Comparison of ENCODE assay signal across 31 mouse cellular contexts in the genomic region with DNA sequence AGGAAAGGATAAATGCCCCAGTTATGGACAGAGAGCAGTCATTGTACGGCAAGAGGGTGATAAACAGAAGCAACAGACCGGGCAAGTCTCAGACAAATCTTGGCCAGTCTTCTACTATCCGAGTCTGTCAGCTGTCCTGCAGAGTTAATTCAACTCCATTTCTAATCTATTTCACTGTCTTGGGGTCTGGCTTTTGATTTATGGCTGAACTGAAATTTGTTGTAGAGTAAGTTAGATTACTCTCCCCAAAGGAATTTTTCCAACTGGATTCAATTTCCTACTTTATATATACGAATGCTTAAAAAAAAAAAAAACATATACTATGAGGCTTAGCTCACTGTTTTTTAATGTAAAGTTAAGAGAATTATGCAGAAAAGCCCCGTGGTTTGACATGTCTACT. TPM values are rescaled to one million over a fixed set of nuclear protein-coding genes. Genes with fewer than 3 reads are reported as not detected.
DNase-seq lines count a peak whose midpoint lies in the region; ATAC-seq and TF ChIP-seq lines count a peak whose summit lies in the region.
"Had no signal": no experiment of that assay in that cellular context is flagged by ENCODE, and none has a peak within 500 bp of the region (broad histone marks: within the 10 kb centered on the region; RNA-seq: fewer than 3 reads in every experiment).

No protein-coding gene starts in this region.

- peaks cover 50% of the 10 kb centered on the region for H3K4me1 ChIP-seq in limb, embryonic 14.5 days (ENCODE audit: control insufficient read depth, insufficient read depth, low read length)
- peaks cover 23% of the 10 kb centered on the region for H3K4me1 ChIP-seq in limb, embryonic 10.5 days
- H3K4me1 ChIP-seq in embryonic facial prominence, embryonic 14.5 days (ENCODE audit: control insufficient read depth, insufficient read depth, low read length), result peaks cover 43% of the 10 kb centered on the region

- no peak for TF ChIP-seq POLR2A in limb, embryonic 14.5 days (IDR thresholded peaks at IDR 0.05; ENCODE audit: borderline replicate concordance, extremely low read depth, insufficient read depth, insufficient read length)
- no peak for TF ChIP-seq POLR2A in myocyte (IDR thresholded peaks at IDR 0.05; ENCODE audit: insufficient read length, low read depth)

- ATAC-seq in limb, embryonic 14.5 days (ENCODE audit: low FRiP score, low read depth), result no peak
- ATAC-seq in embryonic facial prominence, embryonic 14.5 days (ENCODE audit: low read depth), result peak; percentile 44; the same call in 1 of the 2 replicates
- no peak for ATAC-seq in erythroblast, adult 5-6 weeks (replicated peaks; ENCODE audit: low FRiP score, poor library complexity, severe bottlenecking)
- ATAC-seq: activated CD4-positive, CD25-positive, alpha-beta regulatory T cell, adult 4 months; CD4-positive, CD25-positive, alpha-beta regulatory T cell, adult 4 months; forebrain, embryonic 15.5 days; hindbrain, postnatal 0 days; inflammation-experienced regulatory T-cells, adult 6 months; intestine, embryonic 16.5 days had no signal

- H3K27me3 ChIP-seq in limb, embryonic 14.5 days (ENCODE audit: control insufficient read depth, insufficient read depth, low read length), result no peaks in the 10 kb centered on the region
- H3K27me3 ChIP-seq in limb, embryonic 10.5 days (ENCODE audit: low read depth, poor library complexity, severe bottlenecking), result no peaks in the 10 kb centered on the region
- H3K27me3 ChIP-seq in embryonic facial prominence, embryonic 14.5 days (replicated peaks; ENCODE audit: control insufficient read depth, insufficient read depth, low read length), result no peaks in the 10 kb centered on the region
- H3K27me3 ChIP-seq in myocyte (ENCODE audit: control insufficient read depth, insufficient read depth, insufficient read length), result no peaks in the 10 kb centered on the region
- H3K27me3 ChIP-seq: forebrain, embryonic 12.5 days; forebrain, embryonic 15.5 days; heart, embryonic 12.5 days; heart, embryonic 15.5 days had no signal

- H3K9ac ChIP-seq in limb, embryonic 14.5 days (ENCODE audit: low read depth, low read length, severe bottlenecking), result no peak overlapping the region
- H3K9ac ChIP-seq in embryonic facial prominence, embryonic 14.5 days (ENCODE audit: low read depth, low read length), result no peak overlapping the region
- H3K9ac ChIP-seq: forebrain, embryonic 12.5 days; forebrain, embryonic 15.5 days; heart, embryonic 12.5 days; heart, embryonic 15.5 days; hindbrain, embryonic 14.5 days had no signal

- 0 out of 2 replicates have a peak overlapping the region, but pooled peaks have one; percentile 33 for H3K27ac ChIP-seq in limb, embryonic 14.5 days (replicated peaks; ENCODE audit: low read depth, low read length)
- no peak overlapping the region for H3K27ac ChIP-seq in limb, embryonic 10.5 days
- H3K27ac ChIP-seq in embryonic facial prominence, embryonic 14.5 days (replicated peaks; ENCODE audit: low read depth, low read length), result peak overlapping the region; percentile 75; the same call in 1 of the 2 replicates
- H3K27ac ChIP-seq: forebrain, embryonic 12.5 days; forebrain, embryonic 15.5 days; hindbrain, embryonic 14.5 days; hindbrain, postnatal 0 days had no signal

- H3K4me3 ChIP-seq in limb, embryonic 14.5 days (replicated peaks; ENCODE audit: low read length), result no peak overlapping the region
- H3K4me3 ChIP-seq in limb, embryonic 10.5 days, result no peak overlapping the region
- H3K4me3 ChIP-seq in embryonic facial prominence, embryonic 14.5 days (ENCODE audit: low read depth, low read length), result no peak overlapping the region
- H3K4me3 ChIP-seq in myocyte, result no peak overlapping the region
- H3K4me3 ChIP-seq: erythroblast, embryonic 14.5 days; forebrain, embryonic 12.5 days; forebrain, embryonic 15.5 days; heart, embryonic 12.5 days; heart, embryonic 15.5 days had no signal

- H3K36me3 ChIP-seq in limb, embryonic 14.5 days (ENCODE audit: control insufficient read depth, insufficient read depth, low read length), result no peaks in the 10 kb centered on the region
- no peaks in the 10 kb centered on the region for H3K36me3 ChIP-seq in limb, embryonic 10.5 days
- H3K36me3 ChIP-seq in embryonic facial prominence, embryonic 14.5 days (ENCODE audit: control insufficient read depth, insufficient read depth, low read length), result no peaks in the 10 kb centered on the region
- no peaks in the 10 kb centered on the region for H3K36me3 ChIP-seq in myocyte (ENCODE audit: control insufficient read depth, insufficient read depth)
- H3K36me3 ChIP-seq: forebrain, embryonic 12.5 days; forebrain, embryonic 15.5 days; heart, embryonic 12.5 days; heart, embryonic 15.5 days had no signal

- peak; percentile 13 to 35 for DNase-seq in cerebellum, postnatal 10 days
- no peak for DNase-seq in cerebellum, adult 9-10 months
- peak; percentile 68 for DNase-seq in limb, embryonic 14.5 days (ENCODE audit: low spot score)
- no peak for DNase-seq in limb, embryonic 10.5 days (ENCODE audit: low spot score)
- DNase-seq in embryonic facial prominence, embryonic 14.5 days (ENCODE audit: low spot score), result peak; percentile 81
- no peak for DNase-seq in spleen, adult 18-20 months
- DNase-seq: adrenal gland, adult 8-10 months; adrenal gland, postnatal 25 days; B cell, adult 2 months; cerebellum, adult 11-12 months; gastrocnemius, postnatal 10 days; gastrocnemius, postnatal 36 days; heart, adult 18-20 months; heart, postnatal 10 days; heart, postnatal 4 days; kidney, adult 18-20 months had no signal

- no peaks in the 10 kb centered on the region for H3K79me2 ChIP-seq in myocyte (ENCODE audit: control insufficient read depth, insufficient read depth)

- no peaks in the 10 kb centered on the region for H3K9me3 ChIP-seq in limb, embryonic 14.5 days (ENCODE audit: control insufficient read depth, low read length)
- H3K9me3 ChIP-seq in limb, embryonic 10.5 days (replicated peaks), result no peaks in the 10 kb centered on the region
- H3K9me3 ChIP-seq in embryonic facial prominence, embryonic 14.5 days (ENCODE audit: control insufficient read depth, low read length), result no peaks in the 10 kb centered on the region
- H3K9me3 ChIP-seq: forebrain, embryonic 12.5 days; forebrain, embryonic 15.5 days; heart, embryonic 12.5 days; heart, embryonic 15.5 days had no signal

- WGBS in limb, embryonic 14.5 days, result 40% methylated on average over 5 of the region's 5 CpGs
- WGBS in limb, embryonic 10.5 days, result 88% methylated on average over 5 of the region's 5 CpGs
- 31% methylated on average over 5 of the region's 5 CpGs for WGBS in embryonic facial prominence, embryonic 14.5 days

- no peak overlapping the region for H3K4me2 ChIP-seq in limb, embryonic 14.5 days (replicated peaks; ENCODE audit: low read depth, low read length, severe bottlenecking)
- H3K4me2 ChIP-seq in embryonic facial prominence, embryonic 14.5 days (ENCODE audit: low read depth, low read length), result 0 out of 2 replicates have a peak overlapping the region, but pooled peaks have one; percentile 4
- peak overlapping the region; percentile 65 for H3K4me2 ChIP-seq in myocyte (ENCODE audit: low read depth)
- H3K4me2 ChIP-seq: forebrain, embryonic 12.5 days; forebrain, embryonic 15.5 days; heart, embryonic 12.5 days; heart, embryonic 15.5 days; hindbrain, embryonic 14.5 days had no signal

- H3ac ChIP-seq in myocyte (ENCODE audit: control insufficient read depth, insufficient read length), result no peak overlapping the region

TF ChIP-seq in myocyte, 11 proteins besides CTCF, POLR2A, EP300 and RAD21:
- TF ChIP-seq TCF12 (IDR thresholded peaks at IDR 0.05; ENCODE audit: insufficient read depth, poor library complexity, severe bottlenecking) (no peak), TCF3 (IDR thresholded peaks at IDR 0.05; ENCODE audit: insufficient read length, low read depth) (no peak), REST (IDR thresholded peaks at IDR 0.05; ENCODE audit: insufficient read depth, insufficient read length) (no peak), POLR2AphosphoS2 (IDR thresholded peaks at IDR 0.05; ENCODE audit: insufficient read length, low read depth) (no peak), USF1 (IDR thresholded peaks at IDR 0.05; ENCODE audit: low read depth) (no peak), MYOG (IDR thresholded peaks at IDR 0.05; ENCODE audit: control insufficient read depth in 1 of 3, insufficient read depth in 1 of 3, insufficient read length in 2 of 3, low read depth in 2 of 3) (no peak), MYOD1 (IDR thresholded peaks at IDR 0.05; ENCODE audit: control insufficient read depth in 1 of 3, insufficient read length in 2 of 3, low read depth in 2 of 3) (no peak)

RNA-seq across cellular contexts. Expression of a gene that starts 56.6 kb away (rescaled TPM):
- 87.7 and 102 TPM in 2 replicates for polyA plus RNA-seq in limb, embryonic 14.5 days (2012; rRNA removed)
- 109 and 116 TPM in 2 replicates for polyA plus RNA-seq in limb, embryonic 14.5 days (2014; fragmentation: Nextera tagmentation; extraction: Ambion mirVana)
- 8.7 and 19.3 TPM in 2 replicates for polyA plus RNA-seq in limb, embryonic 10.5 days (2016; fragmentation: Nextera tagmentation; extraction: Ambion mirVana)
- polyA plus RNA-seq in embryonic facial prominence, embryonic 14.5 days (2014; fragmentation: Nextera tagmentation; extraction: Ambion mirVana), result 138 and 151 TPM in 2 replicates
- 70.3 TPM for polyA plus RNA-seq in myocyte (2012; fragmentation: generic; extraction: Trizol)
- total RNA-seq in erythroblast, adult 5-6 weeks (2015; ENCODE audit: low replicate concordance), result not detected in 2 replicates
- 0.85 TPM in 1 of 2 replicates, not detected in the other for total RNA-seq in erythroblast, adult 5-6 weeks (2017; ENCODE audit: low replicate concordance)
- total RNA-seq: common myeloid progenitor, adult 5-6 weeks; MEL had no signal
- polyA plus RNA-seq: CD4-positive, CD25-positive, alpha-beta regulatory T cell, adult 4 months; erythroblast, embryonic 14.5 days; inflammation-experienced regulatory T-cells, adult 6 months had no signal

Comparison
In these comparisons a context has a peak if more than half of its experiments do, and no peak if none do; other contexts are left out.
1. DNase-seq: peak in cerebellum, postnatal 10 days (2 of 2), limb, embryonic 14.5 days (single experiment) and embryonic facial prominence, embryonic 14.5 days (single experiment); none in cerebellum, adult 9-10 months (single experiment), limb, embryonic 10.5 days (single experiment) and spleen, adult 18-20 months (0 of 2).